Mouse (Mus musculus) E14TG2a.4 (cell line): ENCODE measurements around the gene Cenpi.
A peak's percentile ranks its signal among the peaks of the same experiment; 100 is the strongest.

ENCODE experiments used
- CTCF ChIP-seq: conservative IDR thresholded peaks from 2 replicates; pipeline ENCODE4 v1.5.1; 2014; ENCODE audit warnings: low read length
- NANOG ChIP-seq: IDR thresholded peaks from 2 replicates; pipeline ENCODE4 v1.6.1; 2014; ENCODE audit warnings: borderline replicate concordance, low read length, mixed read lengths
- POU5F1 ChIP-seq: IDR thresholded peaks from 2 replicates; pipeline ENCODE4 v1.6.1; 2014; ENCODE audit warnings: low read length, borderline replicate concordance

- TF ChIP-seq CTCF (0 out of 2 replicates have a peak, but pooled peaks have one; percentile 4), POU5F1 (no peak), NANOG (no peak)
Observed at GRCm38 (mm10) chrX:134353848-134354247, 46.0 kb downstream of the Cenpi start.
